Mouse (Mus musculus) stomach, postnatal 0 days (tissue): ENCODE measurements around the gene Tmem132d.

Experiments
- CTCF ChIP-seq: IDR thresholded peaks from 2 replicates; pipeline ENCODE4 v1.5.1; 2016; ENCODE audit warnings: antibody characterized with exemption, low read depth, mild to moderate bottlenecking, moderate library complexity
- EP300 ChIP-seq: optimal IDR thresholded peaks from 2 replicates; pipeline ENCODE3; 2016; ENCODE audit warnings: antibody characterized with exemption

DNA sequence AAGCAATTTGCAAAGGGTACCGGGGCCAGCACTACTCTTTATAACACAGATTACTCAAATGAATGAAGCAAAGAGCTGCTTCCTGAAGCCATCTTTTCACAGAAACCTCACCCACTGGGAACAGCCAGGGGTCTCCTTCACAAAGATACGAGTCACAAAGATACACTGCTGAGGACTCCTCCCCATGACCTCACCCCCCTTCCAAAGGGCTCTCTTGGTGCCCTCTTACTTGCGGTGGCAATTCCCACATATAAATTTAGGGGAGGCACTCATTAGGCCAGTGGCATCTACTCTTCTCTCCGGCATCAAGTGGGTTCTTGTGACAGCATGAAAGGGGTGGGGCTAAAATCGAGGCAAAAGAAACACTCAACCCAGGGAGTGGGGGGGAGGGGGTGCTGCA, 8.2 kb upstream of the Tmem132d start:
- TF ChIP-seq CTCF (no peak), EP300 (no peak)
